Mouse (Mus musculus): ENCODE measurements around the gene AI467606.
A peak's percentile ranks its signal among the peaks of the same experiment; 100 is the strongest.

Gene AI467606

DNA sequence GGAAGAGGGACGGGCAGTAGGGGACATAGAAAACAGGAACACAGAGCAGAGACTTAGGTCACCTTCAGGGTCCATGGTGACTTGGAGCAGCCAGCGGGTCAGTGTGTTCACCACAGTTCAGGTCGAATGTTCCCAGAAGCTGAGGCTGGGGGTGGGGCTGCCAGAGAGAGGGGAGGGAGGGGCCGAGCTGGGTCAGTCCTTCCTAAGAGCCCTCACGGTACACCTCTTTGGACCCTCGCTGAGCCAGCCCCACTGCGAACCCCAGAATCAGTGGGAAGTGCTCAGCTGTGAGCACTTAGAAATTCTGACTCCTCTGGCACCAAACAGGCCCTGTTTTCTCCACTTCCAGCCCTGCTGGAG is 30.7 kb downstream of the AI467606 start, which contains the start of gene Qprt:
Gene Qprt, minus strand, starts transcription at position 316 of the 360 bp plus-strand sequence.
- DNase-seq (ENCODE audit: low spot score), result no peak

GRCm38 (mm10) chr7:127129638-127130037 is 38.5 kb downstream of the AI467606 start:
- peak; percentile 72 for DNase-seq (ENCODE audit: low spot score)

DNA sequence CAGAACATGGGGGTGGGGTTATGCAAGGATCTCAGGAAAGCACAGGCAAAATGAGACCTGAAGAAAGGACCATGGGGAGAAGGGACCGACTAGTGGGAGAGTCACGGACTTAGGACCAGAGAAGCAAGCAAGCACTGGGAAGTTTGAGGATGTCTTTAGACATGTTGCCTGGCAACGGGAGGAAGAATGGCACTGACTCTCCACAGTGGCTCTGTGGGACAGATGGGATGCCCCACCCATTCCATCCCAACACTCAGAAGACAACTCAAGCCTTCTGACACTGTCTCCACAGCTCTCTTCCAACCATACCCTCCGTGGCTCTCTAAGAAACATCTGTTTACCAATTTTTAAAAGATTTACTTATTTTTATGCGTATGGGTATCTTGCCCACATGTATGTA is 42.0 kb downstream of the AI467606 start:
- no peak for DNase-seq (ENCODE audit: low spot score)

DNA sequence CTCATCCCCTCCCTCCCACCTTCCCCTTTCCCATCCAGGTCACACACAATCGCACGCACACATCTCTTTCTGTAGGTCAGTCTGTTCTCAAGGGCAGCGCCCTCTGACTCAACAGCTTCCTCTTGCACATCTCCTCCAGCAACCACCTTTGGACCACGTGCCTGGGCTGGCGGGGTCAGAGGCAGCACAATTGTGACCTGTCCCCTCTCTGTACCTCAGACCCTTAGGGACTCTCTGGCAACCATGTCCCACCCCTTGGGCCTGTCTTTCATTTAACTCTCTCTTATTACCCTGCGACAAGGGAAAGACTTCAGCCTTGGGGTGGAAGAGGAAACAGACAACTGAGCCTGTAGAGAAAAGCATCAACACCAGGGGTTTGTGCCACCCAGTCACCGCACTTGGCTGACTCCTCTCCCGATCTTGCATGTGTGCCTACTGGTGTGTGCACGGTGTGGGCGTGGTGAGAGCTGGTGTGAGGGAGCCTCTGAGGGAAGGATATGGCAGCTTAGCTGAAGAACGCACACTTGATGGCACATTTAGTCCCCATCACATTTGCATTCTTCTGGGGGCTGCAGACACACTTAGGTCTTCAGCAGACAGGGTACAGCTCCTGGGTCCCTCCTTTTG is 43.8 kb downstream of the AI467606 start:
- DNase-seq (ENCODE audit: low spot score), result no peak

DNA sequence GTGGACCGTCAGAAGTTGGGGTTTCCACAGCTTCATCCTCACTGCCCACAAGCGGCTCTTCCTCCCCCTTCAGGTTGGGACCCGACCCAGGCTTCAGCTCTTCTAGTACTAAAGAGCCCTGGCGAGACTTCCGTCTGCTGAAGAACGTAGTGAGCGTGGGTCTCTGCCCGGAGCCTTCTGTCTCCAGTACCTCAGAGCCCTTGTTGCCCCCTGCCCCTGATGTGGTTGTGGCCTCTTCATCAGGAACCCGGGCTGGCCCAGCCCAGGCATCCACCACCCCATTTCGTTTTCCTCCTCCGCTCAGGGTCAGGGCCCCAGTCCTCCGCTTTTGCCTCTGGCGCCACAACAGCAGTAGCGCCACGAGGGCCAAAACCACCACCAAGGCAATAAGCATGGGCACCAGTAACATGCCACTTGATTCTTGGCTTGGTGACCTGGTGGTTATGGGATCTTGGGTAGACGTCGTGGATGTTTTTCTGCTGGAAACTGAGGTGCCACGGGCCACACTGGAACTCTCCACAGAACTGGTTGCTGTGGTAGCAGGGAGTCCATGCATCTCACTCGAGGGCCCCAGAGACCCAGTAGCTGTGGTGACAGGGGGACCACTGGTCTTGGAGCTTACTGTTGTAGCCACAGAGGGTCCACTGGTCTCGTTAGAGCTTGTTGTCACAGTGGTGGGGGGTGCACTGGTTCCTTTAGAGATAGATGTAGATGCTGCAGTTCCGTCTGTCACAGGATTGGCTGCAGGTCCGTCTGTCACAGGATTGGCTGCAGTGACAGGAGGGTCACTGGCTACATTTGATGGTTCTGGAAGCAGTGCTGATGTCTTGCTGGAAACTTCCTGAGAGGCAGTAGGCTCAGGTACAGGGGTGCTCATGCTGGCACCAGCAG is 45.3 kb downstream of the AI467606 start:
- no peak for DNase-seq (ENCODE audit: low spot score)

DNA sequence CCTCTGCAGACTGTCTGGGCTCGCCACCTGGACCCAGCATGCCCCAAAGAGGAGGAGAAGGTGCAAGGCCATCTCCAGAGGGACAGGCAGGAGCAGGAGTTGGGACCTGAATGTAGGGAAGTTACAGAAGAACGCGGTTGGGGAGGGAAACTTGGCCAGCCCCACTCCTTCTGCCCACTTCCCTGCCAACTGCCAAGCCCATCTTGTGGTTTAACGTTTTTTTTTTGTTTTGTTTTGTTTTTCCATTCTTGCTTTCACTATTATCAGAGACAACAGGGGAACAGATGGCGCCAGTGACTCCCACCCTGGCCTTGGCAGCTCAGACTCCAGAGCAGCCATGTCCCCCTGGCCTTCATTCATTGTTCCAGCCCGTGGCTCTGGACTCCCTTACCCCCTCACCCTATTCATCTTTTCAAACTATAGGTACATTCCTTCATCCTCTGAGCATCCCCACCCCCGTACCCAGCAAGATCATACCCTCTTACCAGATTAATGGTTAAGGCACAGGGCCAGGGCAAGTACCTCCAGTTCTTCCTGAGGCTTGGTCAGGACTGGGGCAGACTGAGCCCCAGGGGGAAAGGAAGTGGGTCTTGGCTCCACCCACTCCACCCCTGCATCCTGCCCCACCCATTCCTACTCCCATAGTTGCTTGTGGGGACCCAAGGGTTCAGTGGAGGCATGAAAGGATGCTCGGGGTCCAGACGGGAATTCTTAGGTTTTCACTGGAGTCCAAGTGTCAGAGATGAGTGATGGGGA is 46.3 kb downstream of the AI467606 start, which contains the start of gene Spn:
Gene Spn, minus strand, starts transcription at position 562 of the 756 bp plus-strand sequence.
- no peak for DNase-seq (ENCODE audit: low spot score)

GRCm38 (mm10) chr7:127139100-127139499 is 47.9 kb downstream of the AI467606 start:
- DNase-seq (ENCODE audit: low spot score), result no peak

- no peak for DNase-seq (ENCODE audit: low spot score)
Observed at GRCm38 (mm10) chr7:127139562-127139961, 48.4 kb downstream of the AI467606 start.

GRCm38 (mm10) chr7:127140623-127141404 is 49.7 kb downstream of the AI467606 start:
- no peak for DNase-seq (ENCODE audit: low spot score)

GRCm38 (mm10) chr7:127142214-127142613 is 51.1 kb downstream of the AI467606 start:
- no peak for DNase-seq (ENCODE audit: low spot score)

GRCm38 (mm10) chr7:127142666-127143065 is 51.5 kb downstream of the AI467606 start:
- DNase-seq (ENCODE audit: low spot score), result no peak

Data from layer of hippocampus, adult 11-12 months (tissue).